Mouse (Mus musculus): Measurements from ENCODE around the gene Bcl2. TPM values are rescaled to one million over a fixed set of nuclear protein-coding genes. Genes with fewer than 3 reads are reported as not detected.
"Not testable (repeated sequence)": the region's sequence is repeated elsewhere in the genome, so short reads cannot be mapped to it uniquely, and the experiment has no call there.

Bcl2 gene
- total RNA-seq, 2 experiments from 2014 or later: 1.6 to 1.7 TPM

DNA sequence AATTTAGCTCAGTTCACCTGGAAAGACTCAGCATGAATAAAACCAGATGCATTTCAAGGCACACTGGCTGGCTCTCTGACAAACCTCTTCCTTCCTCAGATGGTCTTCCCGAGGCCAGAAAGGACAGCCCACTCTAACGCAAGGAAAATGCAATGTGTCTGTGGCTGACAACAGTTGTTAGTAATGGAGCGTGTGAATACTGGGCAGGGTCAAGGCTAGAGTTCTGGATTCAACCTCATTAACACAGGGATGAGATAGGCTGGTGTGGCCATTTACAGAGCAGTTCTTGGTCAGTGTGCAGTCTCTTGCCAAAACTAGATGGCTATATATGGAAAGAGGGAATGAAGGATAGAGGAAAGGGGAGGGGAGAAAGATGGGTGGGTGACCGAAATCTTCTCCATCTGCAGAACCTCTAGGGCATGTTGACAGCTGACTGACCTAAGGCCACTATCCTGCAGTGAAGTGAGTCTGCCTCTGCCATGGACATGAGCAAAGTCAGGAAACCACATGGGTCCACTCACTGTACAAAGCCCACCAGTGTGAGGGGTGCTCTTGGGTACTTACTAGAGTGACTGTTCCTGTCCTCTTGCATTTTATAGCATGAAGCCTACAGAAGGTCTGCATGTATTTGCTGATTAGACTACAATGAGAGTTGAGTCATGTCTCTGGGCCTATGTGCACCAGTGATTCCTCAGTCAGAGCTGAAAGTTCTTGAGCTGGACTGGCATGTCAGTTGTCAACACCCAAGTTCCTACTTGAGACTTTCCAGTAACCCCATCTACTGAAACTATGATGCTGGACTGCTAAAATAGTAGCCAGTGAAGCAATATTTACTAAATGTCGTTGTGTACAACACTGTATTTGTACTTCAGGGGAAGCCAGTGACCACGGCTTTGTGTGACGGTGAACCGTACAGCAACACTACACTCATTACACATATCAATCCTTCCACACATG lies 159.9 kb downstream of the Bcl2 start:
- no peak for DNase-seq

DNA sequence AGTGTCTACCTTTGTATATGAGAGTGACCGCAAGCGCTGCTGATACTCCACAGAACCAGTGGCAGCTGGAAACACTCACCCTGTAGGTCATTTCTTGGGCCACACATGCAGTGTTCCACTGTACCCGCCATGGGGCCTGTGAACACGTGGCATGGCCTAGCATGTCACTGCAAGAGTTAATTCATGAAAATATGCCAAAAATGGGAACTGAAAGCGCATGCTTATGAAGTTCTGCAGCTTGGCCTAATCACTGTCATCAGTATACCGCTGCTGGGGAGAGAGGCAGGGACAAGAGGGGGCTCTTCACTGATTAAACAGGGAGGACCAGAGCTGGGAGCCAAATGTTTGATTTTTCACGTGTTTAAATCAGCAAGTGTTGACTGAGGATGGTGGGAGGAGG lies 161.2 kb downstream of the Bcl2 start:
- DNase-seq: no peak

DNA sequence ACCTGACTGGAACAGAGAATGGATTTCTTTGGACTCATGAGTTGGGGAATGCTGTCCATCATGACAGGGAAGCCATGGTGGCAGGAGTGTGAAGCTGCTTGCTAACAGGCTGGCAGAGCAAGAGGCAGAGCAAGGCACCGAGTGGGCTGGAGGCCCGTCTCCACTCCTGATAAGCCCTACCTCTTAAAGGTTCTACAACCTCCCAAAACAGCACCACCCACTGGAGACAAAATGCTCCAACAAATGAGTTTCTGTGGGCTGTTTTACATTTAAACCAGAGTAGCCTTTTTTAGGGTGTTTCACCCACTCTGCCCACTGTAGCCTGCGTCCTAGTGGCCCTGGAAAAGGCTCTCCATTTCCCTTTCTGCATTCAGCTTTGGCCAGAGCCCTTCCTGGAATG lies 163.5 kb downstream of the Bcl2 start:
- DNase-seq: no peak

DNA sequence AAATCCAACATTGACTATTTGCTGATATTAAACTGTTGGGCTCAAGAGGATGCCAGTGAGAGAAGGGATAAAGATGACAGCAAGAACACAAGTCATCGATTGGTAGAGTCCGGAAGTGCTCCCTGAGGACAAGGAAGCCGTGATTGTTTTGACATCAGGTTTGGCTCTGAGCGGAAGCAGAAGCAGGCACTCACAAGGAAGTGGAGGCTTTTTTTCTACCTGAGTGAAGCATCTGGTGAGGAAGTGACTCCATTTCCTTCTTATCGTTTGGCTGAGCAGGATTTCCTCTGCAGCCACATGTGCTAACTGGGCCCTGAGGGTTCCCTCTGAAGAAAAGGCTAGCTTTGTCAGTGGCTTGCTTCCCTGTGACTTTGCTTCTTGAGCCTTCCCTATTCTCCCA lies 165.0 kb downstream of the Bcl2 start:
- DNase-seq: no peak

DNA sequence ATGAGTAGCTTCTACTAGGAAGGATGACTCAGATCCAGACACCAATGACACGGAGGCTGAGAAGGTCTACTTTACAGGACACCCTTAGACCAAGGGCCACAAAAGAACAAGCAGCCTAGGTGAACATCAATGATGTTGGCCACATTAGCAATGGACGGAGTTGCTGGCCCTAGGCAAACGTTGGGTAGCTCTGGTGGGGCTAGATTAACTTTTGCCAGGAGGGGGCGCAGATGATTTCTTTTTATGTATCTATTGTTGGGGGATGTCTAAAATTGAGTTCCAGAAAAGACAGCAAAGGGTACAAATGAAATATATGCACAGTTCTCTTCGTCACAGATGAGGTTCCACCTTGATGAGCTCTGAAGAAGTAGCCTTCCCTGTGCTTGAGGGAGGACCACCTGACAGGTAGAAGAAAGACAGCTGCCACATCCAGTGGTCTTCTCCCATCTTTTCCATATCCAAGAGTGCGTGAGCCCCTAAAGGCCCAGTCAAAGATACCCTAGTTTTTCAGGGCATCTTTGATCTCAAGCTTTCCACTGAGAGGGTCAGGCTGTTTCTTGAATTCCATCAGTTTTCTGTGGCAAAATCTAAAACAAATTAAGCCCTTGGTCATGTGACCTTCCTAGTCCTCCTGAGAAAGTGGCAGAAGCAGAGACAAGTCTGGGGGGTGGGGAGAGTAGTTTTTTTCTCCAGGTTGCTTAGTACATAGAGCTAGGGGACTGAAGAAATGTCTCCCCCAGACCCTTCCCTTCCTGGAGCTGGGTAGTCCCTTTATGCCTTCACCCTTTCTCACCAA lies 169.1 kb downstream of the Bcl2 start:
- no peak for DNase-seq

DNA sequence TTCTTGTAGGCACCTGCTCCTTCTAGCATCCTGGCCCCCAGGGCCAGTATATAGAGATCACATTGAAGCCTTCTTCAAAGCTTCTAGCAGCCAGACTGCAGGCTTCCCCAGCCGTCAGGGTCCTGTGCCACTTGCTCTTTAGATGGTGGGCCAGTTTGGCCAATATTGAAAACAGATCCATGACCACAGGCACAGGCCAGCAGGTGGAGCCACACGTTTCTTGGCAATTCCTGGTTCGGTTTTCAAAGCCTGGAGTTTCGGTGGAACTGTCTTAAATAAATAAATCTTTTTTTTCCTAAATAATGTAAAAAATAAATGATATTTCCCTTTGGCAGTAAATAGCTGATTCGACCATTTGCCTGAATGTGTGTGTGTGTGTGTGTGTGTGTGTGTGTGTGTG lies 171.3 kb downstream of the Bcl2 start:
- DNase-seq: no peak

DNA sequence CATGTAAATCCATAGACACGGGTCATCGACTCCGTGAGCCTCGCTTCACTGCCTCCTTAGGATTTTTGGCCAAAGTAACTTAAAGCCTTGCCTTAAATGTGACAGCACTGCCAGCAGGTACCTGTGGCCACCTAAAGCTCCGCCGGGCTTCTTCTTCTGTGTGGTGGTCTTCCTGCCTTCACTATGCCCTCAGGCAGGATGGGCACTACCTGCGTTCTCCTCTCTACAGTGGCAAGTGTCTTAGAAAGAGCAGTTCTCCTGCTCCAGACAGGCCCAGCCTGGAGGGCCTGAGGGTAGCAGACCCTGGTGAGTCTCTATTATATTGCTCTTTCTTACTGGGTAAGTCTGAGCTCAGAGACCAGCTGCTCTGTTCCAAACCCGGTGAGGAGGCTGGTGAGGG lies 172.2 kb downstream of the Bcl2 start:
- no peak for DNase-seq

DNA sequence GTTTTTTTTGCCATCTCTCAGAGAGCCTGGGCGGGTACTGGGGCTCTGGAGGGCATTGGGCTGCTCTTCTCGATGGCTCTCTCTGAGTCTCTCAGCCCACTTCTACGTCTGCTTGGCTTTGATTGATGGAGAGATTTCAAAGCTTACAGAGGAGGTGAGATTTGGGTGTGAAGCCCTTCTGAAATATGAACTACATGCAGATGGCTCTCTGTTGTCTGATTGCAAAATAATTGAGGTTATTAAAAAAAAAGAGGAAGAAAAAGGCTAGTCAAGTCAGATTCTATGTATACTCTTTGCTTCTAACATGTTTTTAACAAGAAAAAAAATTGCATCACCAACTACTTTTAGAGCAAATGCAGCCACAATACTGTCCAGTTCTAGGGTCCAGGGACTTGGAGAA lies 173.9 kb downstream of the Bcl2 start:
- no peak for DNase-seq

DNA sequence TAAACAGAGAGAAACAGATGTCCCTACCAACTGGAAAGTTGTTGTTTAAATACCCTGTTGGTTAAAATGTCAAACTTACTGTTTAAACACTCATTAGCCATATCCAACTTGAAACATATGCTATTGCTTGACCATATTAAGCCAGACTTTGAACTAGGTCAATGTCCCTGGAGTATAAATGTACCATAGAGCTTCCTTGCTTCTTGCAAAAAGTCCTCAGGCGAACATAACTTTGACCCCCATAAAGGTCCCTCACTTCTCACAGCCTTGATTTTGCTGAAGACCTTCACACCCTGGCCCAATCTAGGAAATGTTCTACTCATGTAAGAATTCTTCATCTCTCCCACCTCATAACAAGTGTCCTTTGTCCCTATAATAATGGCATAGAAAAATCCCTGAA lies 175.0 kb downstream of the Bcl2 start:
- DNase-seq: no peak

DNA sequence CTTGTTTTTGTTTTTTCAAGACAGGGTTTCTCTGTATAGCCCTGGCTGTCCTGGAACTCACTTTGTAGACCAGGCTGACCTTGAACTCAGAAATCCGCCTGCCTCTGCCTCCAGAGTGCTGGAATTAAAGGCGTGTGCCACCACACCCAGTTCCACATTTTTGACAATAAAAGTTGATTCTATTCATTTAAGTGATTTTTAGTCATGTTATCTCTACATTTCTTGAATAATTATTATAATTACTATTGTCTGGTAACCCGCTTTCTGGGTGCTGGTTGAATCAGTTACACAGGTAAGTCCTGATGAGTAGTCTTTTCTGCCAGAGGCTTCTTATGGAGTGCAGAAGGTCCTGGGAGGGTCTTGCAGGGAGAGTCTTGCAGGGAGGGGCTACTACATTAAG lies 179.2 kb downstream of the Bcl2 start:
- not testable (repeated sequence) for DNase-seq

DNA sequence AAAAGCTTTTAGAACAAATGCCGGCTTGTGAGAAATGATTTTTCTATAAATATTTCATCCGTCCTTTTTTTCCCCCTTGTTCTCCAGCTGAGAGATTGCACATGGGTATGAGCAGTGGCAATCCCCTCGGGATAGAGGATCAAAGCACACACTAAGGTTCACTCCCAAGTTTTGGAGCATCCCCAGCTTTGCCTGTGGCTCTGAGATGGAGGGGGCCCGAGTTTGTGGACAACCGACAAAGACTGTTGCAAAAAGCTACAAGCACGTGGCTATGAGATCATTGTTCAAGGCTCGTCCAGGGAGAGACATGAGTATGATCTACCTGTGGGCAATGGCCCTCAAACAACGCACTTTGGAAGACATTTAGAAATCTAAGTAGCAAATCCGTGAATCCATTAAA lies 184.5 kb downstream of the Bcl2 start:
- DNase-seq: no peak

DNA sequence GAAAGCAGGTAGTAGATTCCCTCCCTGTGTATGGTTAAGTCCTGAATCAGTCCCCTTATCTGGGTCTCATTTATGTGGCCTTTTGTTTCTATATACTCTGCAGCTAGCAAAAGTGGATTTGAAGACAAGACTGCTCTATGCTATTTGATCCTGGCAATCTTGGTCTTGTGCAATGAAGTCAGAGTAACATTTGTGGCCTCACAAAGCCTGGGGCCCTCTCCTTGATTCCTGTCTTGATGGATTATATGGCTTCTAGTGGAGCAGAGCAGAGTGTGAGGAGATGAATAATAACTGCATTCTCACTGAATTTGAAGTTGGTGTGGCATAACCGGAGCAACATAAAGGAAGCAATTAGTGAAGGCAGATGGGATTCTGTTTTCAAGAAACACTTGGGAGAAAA lies 186.5 kb downstream of the Bcl2 start:
- DNase-seq: no peak

DNA sequence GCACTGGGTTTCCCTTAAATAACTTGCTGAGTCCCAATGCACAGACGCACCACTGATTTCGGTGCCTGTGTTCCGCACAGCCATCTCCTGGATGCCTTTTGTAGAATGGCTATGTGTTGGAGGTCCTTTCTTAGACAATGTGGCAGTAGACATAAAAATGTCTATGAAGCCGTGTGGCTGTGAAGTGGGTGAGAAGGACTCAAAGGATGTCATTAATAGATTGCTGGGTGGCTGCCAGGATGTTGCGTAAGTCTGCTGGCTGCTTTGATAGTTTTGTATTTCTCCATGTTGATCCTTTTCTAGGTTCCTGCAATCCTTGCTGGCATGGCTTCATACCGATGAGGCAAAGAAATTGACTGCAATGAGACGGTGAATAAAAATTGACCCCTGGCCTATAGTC lies 187.3 kb downstream of the Bcl2 start:
- DNase-seq: peak; percentile 57

DNA sequence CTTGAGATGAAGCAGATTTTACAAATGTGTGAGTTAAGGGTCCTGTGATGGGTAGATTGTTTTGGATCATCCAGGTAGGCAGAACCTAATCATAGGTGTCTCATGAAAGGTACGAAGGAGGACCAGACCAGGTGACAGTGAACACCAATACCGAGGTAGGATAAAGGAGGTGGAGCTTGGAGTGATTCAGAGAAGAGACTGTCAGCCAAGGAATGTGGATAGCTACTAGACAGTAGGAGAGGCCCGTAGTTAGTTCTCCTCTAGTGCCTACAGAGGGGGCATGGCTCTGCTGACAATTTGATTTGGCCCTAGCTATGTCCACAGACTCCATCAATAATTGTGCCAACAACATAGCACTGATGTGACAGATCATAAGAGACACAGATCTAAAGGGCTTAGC lies 188.0 kb downstream of the Bcl2 start:
- no peak for DNase-seq

DNA sequence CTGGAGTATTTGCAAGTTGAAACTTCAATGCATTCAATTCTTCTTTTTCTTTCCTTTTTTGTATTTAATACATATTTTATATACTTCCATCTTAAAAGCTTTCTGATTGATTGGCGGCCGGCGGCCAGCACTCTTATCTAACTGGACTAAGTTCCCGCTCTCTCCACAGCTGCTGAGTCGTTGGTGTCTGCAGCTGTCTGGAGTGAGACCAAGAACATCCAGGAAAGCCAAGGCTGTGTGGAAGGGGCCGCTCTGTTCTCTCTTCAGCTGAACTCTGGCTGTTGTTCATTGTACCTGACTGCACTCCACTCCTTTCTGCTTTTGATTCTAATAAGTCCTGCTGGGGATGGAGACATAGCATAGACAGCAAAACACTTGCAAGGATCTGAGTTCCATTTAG lies 190.3 kb downstream of the Bcl2 start:
- DNase-seq: peak; percentile 72

DNA sequence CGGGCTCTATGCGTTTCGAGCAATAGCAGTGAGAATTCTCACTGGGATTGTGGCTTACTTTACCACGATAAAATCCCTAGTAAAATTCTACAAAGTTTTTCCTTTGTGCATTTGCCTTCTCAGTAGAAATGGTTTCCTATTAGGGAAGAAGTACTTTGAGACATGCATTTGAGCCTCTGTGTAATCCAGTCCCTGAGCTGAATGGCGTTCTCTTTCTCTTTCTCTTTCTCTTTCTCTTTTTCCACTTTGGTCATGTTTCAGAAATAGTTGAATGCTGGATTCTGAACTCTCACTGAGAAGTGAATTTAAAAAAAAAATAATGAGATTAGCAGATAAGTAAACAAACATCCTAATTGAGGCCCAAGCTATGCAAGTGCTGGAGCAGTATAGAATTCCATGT lies 191.1 kb downstream of the Bcl2 start:
- DNase-seq: no peak

DNA sequence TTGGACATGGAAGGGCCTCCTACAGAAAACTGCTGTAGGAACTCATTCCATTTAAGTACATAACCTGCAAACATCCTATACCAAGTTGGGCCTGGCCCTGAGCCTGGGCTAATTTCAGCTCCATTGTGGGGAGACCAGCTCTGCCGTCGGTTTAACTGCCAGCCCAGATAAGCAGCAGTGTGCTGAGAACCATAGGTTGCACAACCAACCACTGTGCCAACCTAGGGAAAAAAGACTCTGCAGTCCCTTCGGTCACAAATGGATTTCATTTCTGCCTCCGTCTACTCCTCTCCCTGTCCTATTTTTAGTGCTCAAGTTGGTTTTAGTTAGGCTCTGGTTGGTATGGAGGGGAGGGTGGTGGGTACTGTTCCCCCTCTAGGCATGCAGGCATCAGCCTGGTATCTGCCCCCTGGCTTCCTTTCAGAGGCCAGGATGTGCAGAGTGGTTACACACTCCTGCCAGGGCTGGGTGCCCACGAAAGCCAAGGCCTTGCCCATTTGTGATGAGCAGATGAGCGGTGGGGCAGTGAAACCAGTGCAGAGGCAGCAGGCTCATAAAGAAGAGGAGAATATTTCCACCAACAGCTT lies 196.4 kb downstream of the Bcl2 start:
- DNase-seq: no peak

DNA sequence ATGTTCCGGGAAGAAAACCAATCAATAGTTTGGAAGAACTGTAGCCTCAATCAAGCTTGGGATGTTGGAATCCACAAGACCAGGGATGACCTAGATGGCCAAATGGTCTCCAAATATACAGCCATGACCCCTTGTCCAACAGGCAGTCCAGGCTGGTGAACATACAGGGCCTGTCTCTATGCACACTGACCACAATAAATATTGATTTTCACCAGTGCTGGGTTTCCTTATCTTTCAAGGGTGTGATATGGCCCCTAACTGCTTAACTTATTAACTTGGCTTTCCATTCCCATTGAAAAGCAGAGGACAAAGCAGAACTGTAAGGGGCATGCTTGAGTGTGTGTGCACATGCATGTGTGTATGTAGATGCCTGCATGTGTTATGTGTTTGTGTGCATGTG lies 197.0 kb downstream of the Bcl2 start:
- no peak for DNase-seq

DNA sequence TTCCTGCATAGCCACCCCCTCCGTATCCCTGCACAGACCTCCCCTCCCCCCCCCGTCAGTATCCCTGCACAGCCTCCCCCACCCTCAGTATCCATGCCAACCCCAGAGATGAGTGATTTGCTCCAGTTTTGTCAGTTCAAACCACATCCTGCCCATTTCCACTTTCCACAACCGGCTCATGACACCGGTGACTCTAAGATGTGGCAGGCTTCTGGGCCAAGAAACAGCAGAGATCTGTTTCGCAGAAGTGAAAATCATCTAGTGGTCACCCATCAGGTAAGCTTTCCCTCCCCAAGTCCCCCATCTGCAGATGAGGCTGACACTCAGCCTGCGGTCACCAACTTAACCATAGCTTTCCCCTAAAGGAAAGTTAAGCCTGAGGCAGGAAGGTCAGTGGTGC lies 198.5 kb downstream of the Bcl2 start:
- no peak for DNase-seq

DNA sequence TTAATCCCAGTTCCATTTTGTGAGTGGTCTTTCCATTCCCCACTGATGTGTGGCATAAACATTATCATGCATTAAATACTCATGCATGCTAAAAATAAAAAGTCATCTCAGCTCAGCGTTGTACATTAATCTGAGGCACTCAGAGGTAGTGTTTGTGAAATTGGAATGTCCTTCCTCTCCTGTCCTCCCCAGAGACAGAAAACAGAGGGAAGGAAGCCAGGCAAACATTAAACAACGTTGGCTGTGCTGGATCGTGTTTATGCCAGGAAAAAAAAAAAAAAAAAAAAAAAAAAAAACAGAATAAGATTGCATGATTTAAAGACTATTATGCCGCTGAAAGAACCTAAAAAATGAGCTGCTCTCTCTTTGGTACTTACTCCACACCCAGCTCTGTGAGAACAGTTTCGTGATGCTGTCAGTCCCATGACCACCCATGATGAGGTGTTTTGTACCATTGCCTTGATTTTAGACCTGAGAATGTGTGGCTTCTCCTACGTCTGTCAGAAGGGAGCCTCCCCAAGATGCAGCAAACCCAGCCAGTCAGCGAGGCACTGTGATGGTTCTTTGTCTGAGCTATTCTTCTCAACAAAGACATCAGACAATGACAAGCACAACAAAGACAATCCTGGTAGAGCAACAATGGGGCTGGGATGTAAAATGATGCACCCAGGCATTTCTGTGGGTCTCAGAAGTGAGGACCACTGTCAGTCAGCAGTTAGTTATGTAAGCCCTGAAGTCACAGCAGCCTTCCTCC lies 200.0 kb downstream of the Bcl2 start:
- no peak for DNase-seq

DNA sequence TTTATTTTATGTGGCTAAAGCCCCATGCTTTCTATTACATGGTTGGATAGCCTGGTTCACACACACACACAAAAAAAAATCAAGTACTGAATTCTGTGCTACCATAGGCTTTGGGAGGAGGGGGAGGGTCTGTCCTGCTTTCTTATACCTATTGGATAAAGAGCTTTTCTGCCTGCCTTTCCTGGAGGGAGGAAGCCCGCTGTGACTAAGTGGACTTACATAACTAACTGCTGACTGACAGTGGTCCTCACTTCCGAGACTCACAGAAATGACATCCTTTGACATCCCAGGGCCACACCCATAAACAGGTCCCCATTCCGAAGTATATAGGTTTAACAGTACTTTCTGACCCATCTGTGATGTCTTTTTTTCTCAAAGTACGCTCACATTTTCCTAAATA lies 200.6 kb downstream of the Bcl2 start:
- no peak for DNase-seq

DNA sequence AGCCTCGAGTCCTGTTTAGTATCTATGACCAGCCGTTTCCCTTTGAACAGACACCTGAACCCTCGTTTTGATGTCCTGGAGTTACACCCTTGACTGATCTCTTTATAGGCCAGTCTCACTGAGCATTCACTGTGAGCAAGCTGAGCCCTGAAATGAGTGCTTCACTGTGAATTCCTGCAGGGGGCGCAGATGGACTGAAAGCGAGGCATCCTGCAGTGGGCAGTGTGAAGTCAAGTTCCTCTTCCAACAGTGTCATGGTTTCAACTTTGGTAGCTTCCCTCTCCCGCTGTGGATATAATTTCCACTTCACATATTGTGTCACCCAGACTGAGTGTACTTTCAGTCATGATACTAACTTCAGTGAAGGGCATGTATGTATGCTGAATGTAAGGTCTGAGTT lies 202.5 kb downstream of the Bcl2 start:
- DNase-seq: peak; percentile 57
